Mouse (Mus musculus): Measurements from ENCODE around the gene Pakap. TPM values are rescaled to one million over a fixed set of nuclear protein-coding genes. Genes with fewer than 3 reads are reported as not detected.
A peak's percentile ranks its signal among the peaks of the same experiment; 100 is the strongest.

Pakap gene
- polyA plus RNA-seq, 1 experiment from 2014 or later = 21.8 TPM

DNA sequence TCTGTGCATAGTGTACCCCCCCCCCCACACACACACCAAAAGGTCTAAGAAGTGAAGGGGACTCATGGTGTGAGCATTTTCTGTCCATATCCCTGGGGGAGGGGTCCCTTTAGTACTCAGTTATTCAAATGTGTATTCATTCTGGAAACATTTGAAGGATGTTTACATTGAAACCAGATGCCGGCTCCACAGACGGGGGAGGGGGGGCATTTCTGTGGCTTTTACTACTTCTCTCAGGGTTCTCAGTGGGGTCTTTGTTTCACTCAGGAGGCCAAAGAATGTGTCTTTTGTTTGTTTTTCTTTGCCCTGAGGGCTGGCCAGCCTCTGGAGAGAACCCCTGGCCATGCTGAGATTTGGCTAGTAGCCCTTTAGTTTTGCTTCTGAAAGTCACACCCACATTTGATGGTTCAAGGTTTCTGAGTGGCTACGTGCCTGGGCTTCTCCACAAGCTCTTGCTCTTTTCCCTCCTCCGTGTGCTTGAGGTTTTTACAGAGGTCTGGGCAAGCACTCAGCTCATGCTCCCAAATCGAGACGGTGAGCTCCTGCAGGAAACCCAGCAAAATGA is 24.2 kb upstream of the Pakap start:
- H3K4me2 ChIP-seq (replicated peaks; ENCODE audit: low read depth, low read length) = peak overlapping the region; percentile 39
- no peaks in the 10 kb centered on the region for H3K9me3 ChIP-seq (ENCODE audit: low read length)
- H3K27ac ChIP-seq (ENCODE audit: low read length) = peak overlapping the region; percentile 72
- peak; percentile 66 for ATAC-seq (ENCODE audit: low FRiP score, low TSS enrichment)
- whole genome bisulfite sequencing = under 1% methylated on average over 6 of the region's 6 CpGs
- H3K9ac ChIP-seq (replicated peaks; ENCODE audit: low read length) = peak overlapping the region; percentile 29; the same call in 1 of the 2 replicates
- no peaks in the 10 kb centered on the region for H3K27me3 ChIP-seq (ENCODE audit: insufficient read depth, low read length)
- no peak overlapping the region; the same call in 1 of the 2 replicates for H3K4me3 ChIP-seq (ENCODE audit: low read length)
- H3K36me3 ChIP-seq (ENCODE audit: insufficient read depth, low read length) = no peaks in the 10 kb centered on the region
- H3K4me1 ChIP-seq (ENCODE audit: insufficient read depth, low read length) = peaks cover 11% of the 10 kb centered on the region

DNA sequence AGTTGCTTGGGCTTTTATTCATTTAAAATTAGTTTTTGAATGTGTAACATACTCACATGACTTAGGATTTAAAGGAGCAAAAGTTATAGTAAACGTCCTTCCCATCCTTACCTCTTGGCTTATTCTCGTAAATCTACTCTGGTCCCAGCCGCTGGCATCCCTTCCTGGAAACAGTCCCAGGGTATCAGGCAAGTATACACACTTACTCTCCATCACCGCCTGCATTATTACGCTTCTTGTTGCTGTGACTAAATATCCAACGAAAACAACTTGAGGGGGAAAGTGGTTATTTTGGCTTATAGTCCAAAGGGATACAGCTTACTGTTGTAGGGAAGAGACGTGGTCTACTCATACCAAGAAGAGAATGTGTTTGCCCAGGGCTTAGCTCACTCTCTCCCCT is 20.2 kb upstream of the Pakap start:
- 57% methylated on average over 7 of the region's 7 CpGs for WGBS
- no peak for ATAC-seq (ENCODE audit: low FRiP score, low TSS enrichment)

DNA sequence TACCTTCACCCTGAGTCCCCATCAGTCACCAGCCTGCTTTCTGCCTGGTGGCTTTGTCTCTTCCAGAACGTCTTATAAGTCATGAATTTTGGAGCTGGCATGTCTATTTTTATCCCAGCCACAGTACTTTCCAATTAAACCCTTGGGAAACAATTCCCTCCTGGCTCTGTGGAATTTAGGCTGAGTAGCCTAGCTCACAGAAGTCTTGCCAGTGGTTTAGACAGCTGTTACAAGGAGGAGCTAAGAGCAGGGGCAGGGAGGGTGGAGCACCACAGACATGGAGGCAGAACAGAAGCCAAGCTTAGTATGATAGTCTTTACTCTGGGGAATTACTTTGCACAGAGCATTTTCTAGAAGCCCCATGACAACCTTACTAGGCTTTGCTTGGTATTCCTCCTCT is 17.8 kb upstream of the Pakap start:
- H3K36me3 ChIP-seq (ENCODE audit: insufficient read depth, low read length) = no peaks in the 10 kb centered on the region
- no peak overlapping the region for H3K9ac ChIP-seq (replicated peaks; ENCODE audit: low read length)
- no peak overlapping the region for H3K27ac ChIP-seq (ENCODE audit: low read length)
- H3K9me3 ChIP-seq (ENCODE audit: low read length) = no peaks in the 10 kb centered on the region
- no peaks in the 10 kb centered on the region for H3K27me3 ChIP-seq (ENCODE audit: insufficient read depth, low read length)
- no peak overlapping the region for H3K4me3 ChIP-seq (ENCODE audit: low read length)
- peaks cover 6% of the 10 kb centered on the region; the same call in 1 of the 2 replicates for H3K4me1 ChIP-seq (ENCODE audit: insufficient read depth, low read length)
- 3% methylated on average over 1 of the region's 1 CpGs for WGBS
- no peak for ATAC-seq (ENCODE audit: low FRiP score, low TSS enrichment)
- no peak overlapping the region for H3K4me2 ChIP-seq (replicated peaks; ENCODE audit: low read depth, low read length)

More for the DNA sequence above, 20.2 kb upstream of the Pakap start:
- no peaks in the 10 kb centered on the region for H3K27me3 ChIP-seq (ENCODE audit: insufficient read depth, low read length)
- H3K4me2 ChIP-seq (replicated peaks; ENCODE audit: low read depth, low read length) = no peak overlapping the region
- H3K9me3 ChIP-seq (ENCODE audit: low read length) = no peaks in the 10 kb centered on the region
- no peaks in the 10 kb centered on the region for H3K36me3 ChIP-seq (ENCODE audit: insufficient read depth, low read length)
- H3K4me3 ChIP-seq (ENCODE audit: low read length) = no peak overlapping the region
- no peak overlapping the region for H3K27ac ChIP-seq (ENCODE audit: low read length)
- peaks cover 17% of the 10 kb centered on the region for H3K4me1 ChIP-seq (ENCODE audit: insufficient read depth, low read length)
- no peak overlapping the region for H3K9ac ChIP-seq (replicated peaks; ENCODE audit: low read length)

DNA sequence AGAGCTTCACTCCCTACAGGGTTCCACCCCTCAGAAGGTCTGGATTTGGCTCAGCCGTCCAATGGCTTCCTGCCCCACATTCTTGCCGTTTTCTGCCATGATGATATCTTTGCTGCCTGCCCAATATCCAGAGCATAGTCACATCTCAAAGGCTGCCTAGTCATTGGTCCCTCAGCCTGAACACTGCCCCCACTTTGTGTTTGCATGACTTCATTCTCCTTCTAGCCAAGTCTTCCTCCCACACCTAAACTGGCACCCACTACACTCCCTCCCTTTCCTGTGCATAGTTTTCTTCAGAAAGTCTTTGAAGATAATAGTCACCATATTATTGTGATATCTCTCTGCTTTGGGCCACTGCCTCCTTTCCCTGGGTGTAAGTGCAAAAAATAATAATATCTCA is 10.9 kb upstream of the Pakap start:
- Histone ChIP-seq H3K4me1 (ENCODE audit: insufficient read depth, low read length) (peaks cover 15% of the 10 kb centered on the region; the same call in 1 of the 2 replicates), H3K4me3 (ENCODE audit: low read length) (no peak overlapping the region), H3K27ac (ENCODE audit: low read length) (no peak overlapping the region), H3K4me2 (replicated peaks; ENCODE audit: low read depth, low read length) (no peak overlapping the region), H3K36me3 (ENCODE audit: insufficient read depth, low read length) (no peaks in the 10 kb centered on the region), H3K27me3 (ENCODE audit: insufficient read depth, low read length) (no peaks in the 10 kb centered on the region), H3K9me3 (ENCODE audit: low read length) (no peaks in the 10 kb centered on the region), H3K9ac (replicated peaks; ENCODE audit: low read length) (no peak overlapping the region)
- WGBS = 68% methylated on average over 2 of the region's 2 CpGs
- no peak for ATAC-seq (ENCODE audit: low FRiP score, low TSS enrichment)

DNA sequence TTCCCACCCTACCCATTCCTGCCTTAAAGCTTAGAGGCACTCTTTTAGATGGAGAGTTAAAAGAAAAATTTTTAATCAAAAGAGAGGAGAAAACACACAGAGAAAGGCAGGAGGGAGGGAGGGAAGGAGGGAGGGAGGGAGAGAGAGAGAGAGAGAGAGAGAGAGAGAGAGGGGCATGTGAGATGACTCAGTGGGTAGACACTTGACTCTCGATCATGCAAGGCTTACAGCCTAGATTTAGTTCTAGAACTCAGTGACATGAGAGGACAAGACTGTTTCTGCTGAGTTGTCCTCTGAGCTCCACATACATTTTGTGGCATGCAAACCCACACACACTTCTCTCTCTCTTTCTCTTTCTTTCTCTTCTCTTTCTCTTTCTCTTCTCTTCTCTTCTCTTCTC is 8.5 kb upstream of the Pakap start:
- no peaks in the 10 kb centered on the region for H3K36me3 ChIP-seq (ENCODE audit: insufficient read depth, low read length)
- peaks cover 15% of the 10 kb centered on the region; the same call in 1 of the 2 replicates for H3K4me1 ChIP-seq (ENCODE audit: insufficient read depth, low read length)
- no peak overlapping the region for H3K4me3 ChIP-seq (ENCODE audit: low read length)
- H3K9me3 ChIP-seq (ENCODE audit: low read length) = no peaks in the 10 kb centered on the region
- 82% methylated on average over 1 of the region's 1 CpGs for WGBS
- no peak overlapping the region for H3K27ac ChIP-seq (ENCODE audit: low read length)
- no peak overlapping the region for H3K9ac ChIP-seq (replicated peaks; ENCODE audit: low read length)
- H3K4me2 ChIP-seq (replicated peaks; ENCODE audit: low read depth, low read length) = no peak overlapping the region
- no peaks in the 10 kb centered on the region for H3K27me3 ChIP-seq (ENCODE audit: insufficient read depth, low read length)
- no peak for ATAC-seq (ENCODE audit: low FRiP score, low TSS enrichment)

DNA sequence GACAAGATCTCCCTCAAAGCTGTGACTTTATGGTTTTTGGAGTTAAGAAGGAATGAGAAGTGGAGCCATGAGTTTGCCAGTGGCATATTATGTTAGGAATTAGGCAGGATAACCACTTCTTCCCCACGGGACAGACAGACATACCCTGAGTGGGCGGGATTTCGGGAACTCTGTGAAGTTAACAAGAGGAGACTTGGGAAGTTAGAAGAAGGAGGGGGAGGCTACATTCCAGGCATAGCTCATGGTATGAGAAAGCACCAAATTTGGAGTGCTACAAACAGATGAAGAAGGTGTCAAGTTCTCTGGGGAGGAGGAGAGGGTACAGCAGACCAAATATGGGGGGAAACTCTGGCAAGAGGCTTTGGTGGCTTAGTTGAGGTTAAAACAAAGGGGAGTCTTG is 8.0 kb upstream of the Pakap start:
- WGBS = 52% methylated on average over 3 of the region's 3 CpGs
- H3K9ac ChIP-seq (replicated peaks; ENCODE audit: low read length) = no peak overlapping the region

DNA sequence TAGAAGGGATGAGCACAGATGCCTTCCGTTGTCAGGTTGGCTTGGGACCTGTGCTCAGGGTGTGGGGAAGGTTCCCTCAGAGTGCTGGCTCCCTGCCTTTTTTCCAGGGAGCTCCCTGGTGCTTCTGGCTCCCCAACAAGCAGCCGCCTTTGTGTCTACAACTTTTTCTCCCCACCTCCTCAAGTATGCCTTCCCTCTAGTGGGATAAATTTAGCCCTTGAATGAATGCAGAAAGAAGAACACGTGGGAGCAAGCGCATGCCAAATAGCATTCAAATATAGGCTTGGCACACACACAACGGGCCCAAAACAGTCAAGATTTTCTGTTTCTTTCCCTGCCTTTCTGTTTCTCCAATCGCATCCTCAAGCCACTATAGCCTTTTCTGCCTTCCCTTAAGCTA is 6.9 kb upstream of the Pakap start:
- H3K9ac ChIP-seq (replicated peaks; ENCODE audit: low read length) = no peak overlapping the region
- H3K27me3 ChIP-seq (ENCODE audit: insufficient read depth, low read length) = no peaks in the 10 kb centered on the region
- no peak overlapping the region for H3K4me3 ChIP-seq (ENCODE audit: low read length)
- WGBS = 77% methylated on average over 6 of the region's 6 CpGs
- H3K9me3 ChIP-seq (ENCODE audit: low read length) = no peaks in the 10 kb centered on the region
- H3K27ac ChIP-seq (ENCODE audit: low read length) = peak overlapping the region; percentile 51; the same call in 1 of the 2 replicates
- H3K4me2 ChIP-seq (replicated peaks; ENCODE audit: low read depth, low read length) = no peak overlapping the region
- peaks cover 15% of the 10 kb centered on the region; the same call in 1 of the 2 replicates for H3K4me1 ChIP-seq (ENCODE audit: insufficient read depth, low read length)
- no peaks in the 10 kb centered on the region for H3K36me3 ChIP-seq (ENCODE audit: insufficient read depth, low read length)
- no peak for ATAC-seq (ENCODE audit: low FRiP score, low TSS enrichment)

More for the DNA sequence above, 8.0 kb upstream of the Pakap start:
- Histone ChIP-seq H3K4me3 (ENCODE audit: low read length) (no peak overlapping the region), H3K36me3 (ENCODE audit: insufficient read depth, low read length) (no peaks in the 10 kb centered on the region), H3K9me3 (ENCODE audit: low read length) (no peaks in the 10 kb centered on the region), H3K27ac (ENCODE audit: low read length) (peak overlapping the region; percentile 51), H3K4me2 (replicated peaks; ENCODE audit: low read depth, low read length) (no peak overlapping the region), H3K4me1 (ENCODE audit: insufficient read depth, low read length) (peaks cover 15% of the 10 kb centered on the region; the same call in 1 of the 2 replicates), H3K27me3 (ENCODE audit: insufficient read depth, low read length) (no peaks in the 10 kb centered on the region)
- ATAC-seq (ENCODE audit: low FRiP score, low TSS enrichment) = peak; percentile 39

DNA sequence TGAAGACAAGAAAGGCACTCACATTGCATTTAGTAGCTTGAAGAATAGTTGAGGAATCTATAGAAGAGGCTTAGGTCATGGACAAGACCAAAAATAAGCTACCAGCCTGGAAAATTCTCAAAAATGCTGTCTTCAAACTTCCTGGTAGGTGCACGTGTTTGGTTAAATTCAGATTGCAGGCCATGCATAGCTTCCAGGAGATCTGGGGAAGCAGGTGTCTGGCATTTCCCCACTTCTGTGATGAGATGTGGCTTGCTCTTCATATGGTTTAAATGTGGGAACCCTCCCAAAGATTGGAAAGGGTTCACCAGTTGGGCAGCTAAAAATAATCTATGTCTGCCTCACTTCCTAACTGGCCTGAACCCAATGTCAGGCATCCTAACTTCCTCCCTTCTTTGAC is 2.7 kb upstream of the Pakap start:
- ATAC-seq (ENCODE audit: low FRiP score, low TSS enrichment) = no peak
- no peaks in the 10 kb centered on the region for H3K9me3 ChIP-seq (ENCODE audit: low read length)
- H3K27me3 ChIP-seq (ENCODE audit: insufficient read depth, low read length) = peaks cover 10% of the 10 kb centered on the region
- WGBS = 84% methylated on average over 1 of the region's 1 CpGs
- peaks cover 24% of the 10 kb centered on the region for H3K4me1 ChIP-seq (ENCODE audit: insufficient read depth, low read length)
- no peak overlapping the region for H3K9ac ChIP-seq (replicated peaks; ENCODE audit: low read length)
- H3K4me2 ChIP-seq (replicated peaks; ENCODE audit: low read depth, low read length) = no peak overlapping the region
- H3K36me3 ChIP-seq (ENCODE audit: insufficient read depth, low read length) = no peaks in the 10 kb centered on the region
- H3K27ac ChIP-seq (ENCODE audit: low read length) = no peak overlapping the region
- H3K4me3 ChIP-seq (ENCODE audit: low read length) = no peak overlapping the region

DNA sequence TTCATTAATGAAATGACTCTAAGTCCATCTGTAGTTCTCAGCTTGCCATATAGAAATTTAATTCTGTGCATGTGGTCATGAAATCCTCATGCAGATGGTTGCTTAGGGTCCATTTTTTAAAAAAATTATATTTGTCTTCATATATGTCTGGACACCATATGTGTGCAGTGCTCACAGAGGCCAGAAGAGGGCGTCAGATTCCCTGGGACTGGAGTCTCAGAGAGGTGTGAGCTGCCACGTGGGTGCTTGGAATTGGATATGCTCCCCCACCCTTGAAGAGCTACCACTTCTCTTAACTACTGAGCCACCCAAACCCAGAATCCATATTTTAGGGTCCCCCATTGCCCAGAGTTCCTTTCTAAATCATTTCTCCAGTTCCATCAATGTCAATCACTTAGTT is 2.2 kb upstream of the Pakap start:
- Histone ChIP-seq H3K4me2 (replicated peaks; ENCODE audit: low read depth, low read length) (no peak overlapping the region), H3K9me3 (ENCODE audit: low read length) (no peaks in the 10 kb centered on the region), H3K27me3 (ENCODE audit: insufficient read depth, low read length) (peaks cover 10% of the 10 kb centered on the region), H3K9ac (replicated peaks; ENCODE audit: low read length) (no peak overlapping the region), H3K36me3 (ENCODE audit: insufficient read depth, low read length) (no peaks in the 10 kb centered on the region), H3K27ac (ENCODE audit: low read length) (no peak overlapping the region), H3K4me3 (ENCODE audit: low read length) (no peak overlapping the region), H3K4me1 (ENCODE audit: insufficient read depth, low read length) (peaks cover 18% of the 10 kb centered on the region)
- 61% methylated on average over 2 of the region's 2 CpGs for WGBS
- no peak for ATAC-seq (ENCODE audit: low FRiP score, low TSS enrichment)

DNA sequence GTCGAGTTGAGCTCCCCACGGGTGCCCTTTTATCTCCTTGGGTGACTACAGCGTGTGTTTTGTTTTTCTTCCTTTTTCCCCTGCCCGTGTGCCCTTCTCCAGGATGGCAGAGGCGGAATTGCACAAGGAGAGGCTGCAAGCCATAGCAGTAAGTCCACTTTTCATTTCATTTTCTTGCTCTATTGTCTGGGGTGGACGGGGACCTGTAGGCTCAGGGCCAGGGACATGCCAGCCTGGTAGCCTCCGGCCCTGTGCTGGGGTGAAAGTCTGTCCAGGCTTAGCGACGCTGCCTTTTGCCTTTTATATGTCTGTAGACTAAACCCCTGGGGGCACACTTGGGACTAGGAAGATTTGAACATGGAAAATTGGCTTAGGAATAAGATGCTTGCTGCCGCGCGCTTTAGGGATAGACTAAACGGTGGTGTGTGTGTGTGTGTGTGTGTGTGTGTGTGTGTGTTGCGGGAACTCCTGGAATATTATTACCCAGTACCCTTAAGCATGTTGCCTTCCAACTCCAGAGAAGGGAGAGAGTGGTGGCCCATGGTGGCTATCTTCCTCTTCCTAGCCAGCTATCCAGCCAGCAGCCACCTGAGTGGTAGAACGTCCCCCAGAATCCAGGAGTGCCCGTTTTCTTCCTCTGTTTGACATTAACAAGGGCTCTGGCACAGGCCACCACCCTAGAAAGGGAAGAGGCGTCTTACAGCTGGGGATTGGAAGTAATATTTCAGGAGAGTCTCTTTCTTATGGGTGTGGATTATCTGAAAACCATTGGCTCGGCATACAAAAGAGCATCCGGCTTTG is 489 bp downstream of the Pakap start:
- H3K27ac ChIP-seq (ENCODE audit: low read length) = peak overlapping the region; percentile 27; the same call in 1 of the 2 replicates
- WGBS = 52% methylated on average over 19 of the region's 19 CpGs
- H3K4me2 ChIP-seq (replicated peaks; ENCODE audit: low read depth, low read length) = peak overlapping the region; percentile 93
- peak overlapping the region; percentile 66 for H3K4me3 ChIP-seq (ENCODE audit: low read length)
- ATAC-seq (ENCODE audit: low FRiP score, low TSS enrichment) = no peak; the same call in 1 of the 2 replicates
- peaks cover 15% of the 10 kb centered on the region for H3K4me1 ChIP-seq (ENCODE audit: insufficient read depth, low read length)
- no peaks in the 10 kb centered on the region for H3K36me3 ChIP-seq (ENCODE audit: insufficient read depth, low read length)
- H3K9ac ChIP-seq (replicated peaks; ENCODE audit: low read length) = peak overlapping the region; percentile 74
- peaks cover 10% of the 10 kb centered on the region for H3K27me3 ChIP-seq (ENCODE audit: insufficient read depth, low read length)
- no peaks in the 10 kb centered on the region for H3K9me3 ChIP-seq (ENCODE audit: low read length)
